Mouse (Mus musculus): ENCODE data around the gene Sema3b. TPM values are rescaled to one million over a fixed set of nuclear protein-coding genes. Genes with fewer than 3 reads are reported as not detected.

The Sema3b gene
- polyA plus RNA-seq, 1 experiment from 2014 or later: 14.9 TPM

- H3K4me1 ChIP-seq (ENCODE audit: control insufficient read depth, insufficient read depth, low read length): peaks cover 47% of the 10 kb centered on the region
- peak overlapping the region; percentile 92; the same call in 1 of the 2 replicates for H3K4me3 ChIP-seq (replicated peaks; ENCODE audit: low read length)
- no peaks in the 10 kb centered on the region for H3K27me3 ChIP-seq (ENCODE audit: control insufficient read depth, insufficient read depth, low read length)
- no peak for ATAC-seq (ENCODE audit: insufficient read depth, low FRiP score)
- H3K9ac ChIP-seq (ENCODE audit: low read length): 0 out of 2 replicates have a peak overlapping the region, but pooled peaks have one; percentile 8
- H3K4me2 ChIP-seq (ENCODE audit: low read depth, low read length): peak overlapping the region; percentile 90
- WGBS: 84% methylated on average over 22 of the region's 22 CpGs
- peak overlapping the region; percentile 89; the same call in 1 of the 2 replicates for H3K27ac ChIP-seq (ENCODE audit: low read length)
- H3K36me3 ChIP-seq (ENCODE audit: control insufficient read depth, insufficient read depth, low read length): peaks cover 15% of the 10 kb centered on the region
- H3K9me3 ChIP-seq (replicated peaks; ENCODE audit: control insufficient read depth, low read length): no peaks in the 10 kb centered on the region
Observed at GRCm38 (mm10) chr9:107571534-107572326, 37.3 kb downstream of the Sema3b start.

- H3K27ac ChIP-seq (ENCODE audit: low read length): peak overlapping the region; percentile 89
- peak overlapping the region; percentile 92 for H3K4me3 ChIP-seq (replicated peaks; ENCODE audit: low read length)
- no peak for ATAC-seq (ENCODE audit: insufficient read depth, low FRiP score)
- H3K27me3 ChIP-seq (ENCODE audit: control insufficient read depth, insufficient read depth, low read length): no peaks in the 10 kb centered on the region
- 75% methylated on average over 21 of the region's 21 CpGs for WGBS
- peaks cover 15% of the 10 kb centered on the region for H3K36me3 ChIP-seq (ENCODE audit: control insufficient read depth, insufficient read depth, low read length)
- H3K9ac ChIP-seq (ENCODE audit: low read length): peak overlapping the region; percentile 89
- no peaks in the 10 kb centered on the region for H3K9me3 ChIP-seq (replicated peaks; ENCODE audit: control insufficient read depth, low read length)
- peak overlapping the region; percentile 90 for H3K4me2 ChIP-seq (ENCODE audit: low read depth, low read length)
- peaks cover 41% of the 10 kb centered on the region for H3K4me1 ChIP-seq (ENCODE audit: control insufficient read depth, insufficient read depth, low read length)
Observed at GRCm38 (mm10) chr9:107570845-107571244, 38.2 kb downstream of the Sema3b start.

- Histone ChIP-seq H3K4me2 (ENCODE audit: low read depth, low read length) (peak overlapping the region; percentile 90), H3K9ac (ENCODE audit: low read length) (peak overlapping the region; percentile 89), H3K9me3 (replicated peaks; ENCODE audit: control insufficient read depth, low read length) (no peaks in the 10 kb centered on the region), H3K36me3 (ENCODE audit: control insufficient read depth, insufficient read depth, low read length) (peaks cover 15% of the 10 kb centered on the region), H3K4me1 (ENCODE audit: control insufficient read depth, insufficient read depth, low read length) (peaks cover 40% of the 10 kb centered on the region), H3K27me3 (ENCODE audit: control insufficient read depth, insufficient read depth, low read length) (no peaks in the 10 kb centered on the region), H3K4me3 (replicated peaks; ENCODE audit: low read length) (peak overlapping the region; percentile 92), H3K27ac (ENCODE audit: low read length) (peak overlapping the region; percentile 89; the same call in 1 of the 2 replicates)
- 34% methylated on average over 13 of the region's 13 CpGs for WGBS
- ATAC-seq (ENCODE audit: insufficient read depth, low FRiP score): no peak
Observed at GRCm38 (mm10) chr9:107570016-107570415, 39.0 kb downstream of the Sema3b start.

- Histone ChIP-seq H3K4me1 (ENCODE audit: control insufficient read depth, insufficient read depth, low read length) (peaks cover 42% of the 10 kb centered on the region), H3K27me3 (ENCODE audit: control insufficient read depth, insufficient read depth, low read length) (no peaks in the 10 kb centered on the region), H3K4me2 (ENCODE audit: low read depth, low read length) (peak overlapping the region; percentile 90), H3K9ac (ENCODE audit: low read length) (peak overlapping the region; percentile 89), H3K27ac (ENCODE audit: low read length) (peak overlapping the region; percentile 89), H3K9me3 (replicated peaks; ENCODE audit: control insufficient read depth, low read length) (no peaks in the 10 kb centered on the region), H3K36me3 (ENCODE audit: control insufficient read depth, insufficient read depth, low read length) (peaks cover 15% of the 10 kb centered on the region), H3K4me3 (replicated peaks; ENCODE audit: low read length) (peak overlapping the region; percentile 92)
- peak; percentile 15; the same call in 1 of the 2 replicates for ATAC-seq (ENCODE audit: insufficient read depth, low FRiP score)
- WGBS: 0% methylated on average over 23 of the region's 23 CpGs
Observed at GRCm38 (mm10) chr9:107569270-107569669, 39.8 kb downstream of the Sema3b start.

GRCm38 (mm10) chr9:107568331-107569261, 40.4 kb downstream of the Sema3b start:
- WGBS: under 1% methylated on average over 41 of the region's 41 CpGs
- H3K9ac ChIP-seq (ENCODE audit: low read length): peak overlapping the region; percentile 89
- peak overlapping the region; percentile 90 for H3K4me2 ChIP-seq (ENCODE audit: low read depth, low read length)
- no peaks in the 10 kb centered on the region for H3K27me3 ChIP-seq (ENCODE audit: control insufficient read depth, insufficient read depth, low read length)
- peak; percentile 84 for ATAC-seq (ENCODE audit: insufficient read depth, low FRiP score)
- peak overlapping the region; percentile 92 for H3K4me3 ChIP-seq (replicated peaks; ENCODE audit: low read length)
- H3K36me3 ChIP-seq (ENCODE audit: control insufficient read depth, insufficient read depth, low read length): peaks cover 13% of the 10 kb centered on the region
- H3K27ac ChIP-seq (ENCODE audit: low read length): peak overlapping the region; percentile 89
- H3K4me1 ChIP-seq (ENCODE audit: control insufficient read depth, insufficient read depth, low read length): peaks cover 48% of the 10 kb centered on the region
- H3K9me3 ChIP-seq (replicated peaks; ENCODE audit: control insufficient read depth, low read length): no peaks in the 10 kb centered on the region

- Histone ChIP-seq H3K9ac (ENCODE audit: low read length) (peak within 1 kb of the TSS; percentile 89), H3K27ac (ENCODE audit: low read length) (peak within 1 kb of the TSS; percentile 89), H3K9me3 (replicated peaks; ENCODE audit: control insufficient read depth, low read length) (no peaks in the 10 kb centered on the region), H3K4me3 (replicated peaks; ENCODE audit: low read length) (peak within 1 kb of the TSS; percentile 92), H3K4me1 (ENCODE audit: control insufficient read depth, insufficient read depth, low read length) (peaks cover 49% of the 10 kb centered on the region), H3K27me3 (ENCODE audit: control insufficient read depth, insufficient read depth, low read length) (no peaks in the 10 kb centered on the region), H3K4me2 (ENCODE audit: low read depth, low read length) (peak within 1 kb of the TSS; percentile 90), H3K36me3 (ENCODE audit: control insufficient read depth, insufficient read depth, low read length) (peaks cover 7% of the 10 kb centered on the region; the same call in 1 of the 2 replicates)
- no peak for ATAC-seq (ENCODE audit: insufficient read depth, low FRiP score)
- 6% methylated on average over 18 of the region's 18 CpGs for WGBS
Observed at GRCm38 (mm10) chr9:107567702-107568319, 41.2 kb downstream of the Sema3b start, which contains the start of gene Hyal2. Gene Hyal2 (plus strand): TSS chr9:107567945.

- 45% methylated on average over 3 of the region's 3 CpGs for WGBS
- Histone ChIP-seq H3K36me3 (ENCODE audit: control insufficient read depth, insufficient read depth, low read length) (peaks cover 7% of the 10 kb centered on the region), H3K27me3 (ENCODE audit: control insufficient read depth, insufficient read depth, low read length) (no peaks in the 10 kb centered on the region), H3K4me3 (replicated peaks; ENCODE audit: low read length) (no peak overlapping the region), H3K27ac (ENCODE audit: low read length) (peak overlapping the region; percentile 89), H3K9ac (ENCODE audit: low read length) (peak overlapping the region; percentile 34; the same call in 1 of the 2 replicates), H3K4me1 (ENCODE audit: control insufficient read depth, insufficient read depth, low read length) (peaks cover 53% of the 10 kb centered on the region), H3K9me3 (replicated peaks; ENCODE audit: control insufficient read depth, low read length) (no peaks in the 10 kb centered on the region), H3K4me2 (ENCODE audit: low read depth, low read length) (peak overlapping the region; percentile 90; the same call in 1 of the 2 replicates)
- ATAC-seq (ENCODE audit: insufficient read depth, low FRiP score): no peak
Observed at GRCm38 (mm10) chr9:107566855-107567254, 42.2 kb downstream of the Sema3b start.

GRCm38 (mm10) chr9:107566041-107566709, 42.9 kb downstream of the Sema3b start:
- 48% methylated on average over 15 of the region's 15 CpGs for WGBS
- Histone ChIP-seq H3K4me2 (ENCODE audit: low read depth, low read length) (peak overlapping the region; percentile 90; the same call in 1 of the 2 replicates), H3K27me3 (ENCODE audit: control insufficient read depth, insufficient read depth, low read length) (no peaks in the 10 kb centered on the region), H3K36me3 (ENCODE audit: control insufficient read depth, insufficient read depth, low read length) (peaks cover 13% of the 10 kb centered on the region), H3K27ac (ENCODE audit: low read length) (peak overlapping the region; percentile 89), H3K9me3 (replicated peaks; ENCODE audit: control insufficient read depth, low read length) (no peaks in the 10 kb centered on the region), H3K4me1 (ENCODE audit: control insufficient read depth, insufficient read depth, low read length) (peaks cover 47% of the 10 kb centered on the region), H3K9ac (ENCODE audit: low read length) (no peak overlapping the region), H3K4me3 (replicated peaks; ENCODE audit: low read length) (no peak overlapping the region)
- no peak for ATAC-seq (ENCODE audit: insufficient read depth, low FRiP score)
